Mouse (Mus musculus) left cerebral cortex, postnatal 25 days (tissue): ENCODE data around the gene Uso1. TPM values are rescaled to one million over a fixed set of nuclear protein-coding genes. Genes with fewer than 3 reads are reported as not detected.
A peak's percentile ranks its signal among the peaks of the same experiment; 100 is the strongest.

Experiments used
- DNase-seq, 2 experiments: peaks; one replicate each; pipeline ENCODE4 v3.0.0; 2022; ENCODE audit warnings: low spot score in 2 of 2, mixed read lengths in 1 of 2
- intact Hi-C: fragments of 180-260 bp; cut with DNase I; formaldehyde crosslinking; loops from one replicate; pipeline ENCODE4 v1.15.1; 2025
- total RNA-seq, 2 experiments: library from RNA; stranded (reverse); gene quantifications; 2 replicates each; pipeline ENCODE4 v1.2.3; 2021

Uso1 gene
- total RNA-seq: 10 to 100 TPM; 74.6 to 76.7 TPM

GRCm38 (mm10) chr5:92137239-92138046 lies at the start of gene Uso1:
TSS of gene Uso1 (plus strand) at chr5:92137938.
- peak; percentile 97 to 99 for DNase-seq
- intact Hi-C loops: loop anchor here (2.0 to 5.0 kb wide), 2 partner anchors 55 to 175 kb away; partner anchors contain the start of genes G3bp2 and Rchy1

GRCm38 (mm10) chr5:92093263-92094061 lies 44.3 kb upstream of the Uso1 start:
- intact Hi-C loops: no loop called here
- DNase-seq: no peak

GRCm38 (mm10) chr5:92094062-92094415 lies 43.7 kb upstream of the Uso1 start:
- DNase-seq: no peak
- intact Hi-C loops: no loop called here

GRCm38 (mm10) chr5:92096786-92097185 lies 41.0 kb upstream of the Uso1 start:
- intact Hi-C loops: no loop called here
- DNase-seq: no peak

- DNase-seq: peak in 1 of 2 experiments; percentile 44
- intact Hi-C loops: no loop called here
These were observed 40.0 kb upstream of the Uso1 start for GRCm38 (mm10) chr5:92097779-92098178.

- intact Hi-C loops: no loop called here
- no peak for DNase-seq
These were observed 39.2 kb upstream of the Uso1 start for GRCm38 (mm10) chr5:92098351-92099109.

- no peak for DNase-seq
- intact Hi-C loops: no loop called here
These were observed 36.1 kb upstream of the Uso1 start for GRCm38 (mm10) chr5:92101601-92102000.

- no peak for DNase-seq
- intact Hi-C loops: no loop called here
These were observed 34.7 kb upstream of the Uso1 start for GRCm38 (mm10) chr5:92103062-92103461.

GRCm38 (mm10) chr5:92103816-92104415 lies 33.8 kb upstream of the Uso1 start:
- DNase-seq: no peak
- intact Hi-C loops: no loop called here

- no peak for DNase-seq
- intact Hi-C loops: no loop called here
These were observed 31.2 kb upstream of the Uso1 start for GRCm38 (mm10) chr5:92106327-92107125.

GRCm38 (mm10) chr5:92107282-92107681 lies 30.5 kb upstream of the Uso1 start:
- peak in 1 of 2 experiments; percentile 24 for DNase-seq
- intact Hi-C loops: no loop called here

- DNase-seq: no peak
- intact Hi-C loops: loop anchor here (10.0 kb wide), 1 partner anchor 146 kb away; the partner anchor contains the start of gene Rchy1
These were observed 26.9 kb upstream of the Uso1 start for GRCm38 (mm10) chr5:92110818-92111355.

GRCm38 (mm10) chr5:92112175-92112574 lies 25.6 kb upstream of the Uso1 start:
- no peak for DNase-seq
- intact Hi-C loops: loop anchor here (10.0 kb wide), 1 partner anchor 147 kb away; the partner anchor contains the start of gene Rchy1

GRCm38 (mm10) chr5:92112585-92112984 lies 25.2 kb upstream of the Uso1 start:
- intact Hi-C loops: loop anchor here (10.0 kb wide), 1 partner anchor 148 kb away; the partner anchor contains the start of gene Rchy1
- DNase-seq: no peak

- intact Hi-C loops: loop anchor here (10.0 kb wide), 1 partner anchor 149 kb away; the partner anchor contains the start of gene Rchy1
- no peak for DNase-seq
These were observed 24.3 kb upstream of the Uso1 start for GRCm38 (mm10) chr5:92113484-92113883.

- intact Hi-C loops: loop anchor here (10.0 kb wide), 1 partner anchor 149 kb away; the partner anchor contains the start of gene Rchy1
- DNase-seq: no peak
These were observed 23.5 kb upstream of the Uso1 start for GRCm38 (mm10) chr5:92114223-92114622.

GRCm38 (mm10) chr5:92114939-92115338 lies 22.8 kb upstream of the Uso1 start:
- DNase-seq: no peak
- intact Hi-C loops: loop anchor here (5.0 to 10.0 kb wide), 2 partner anchors 58 to 150 kb away; partner anchors contain the start of gene Rchy1

- intact Hi-C loops: loop anchor here (5.0 to 10.0 kb wide), 2 partner anchors 61 to 153 kb away; partner anchors contain the start of gene Rchy1
- peak; percentile 55 to 78 for DNase-seq
These were observed 19.8 kb upstream of the Uso1 start for GRCm38 (mm10) chr5:92117823-92118403.
